Mouse (Mus musculus): ENCODE measurements around the gene Ptprg. TPM values are rescaled to one million over a fixed set of nuclear protein-coding genes. Genes with fewer than 3 reads are reported as not detected.

Ptprg gene
- polyA plus RNA-seq, 1 experiment from 2014 or later, result 27.1 TPM

DNA sequence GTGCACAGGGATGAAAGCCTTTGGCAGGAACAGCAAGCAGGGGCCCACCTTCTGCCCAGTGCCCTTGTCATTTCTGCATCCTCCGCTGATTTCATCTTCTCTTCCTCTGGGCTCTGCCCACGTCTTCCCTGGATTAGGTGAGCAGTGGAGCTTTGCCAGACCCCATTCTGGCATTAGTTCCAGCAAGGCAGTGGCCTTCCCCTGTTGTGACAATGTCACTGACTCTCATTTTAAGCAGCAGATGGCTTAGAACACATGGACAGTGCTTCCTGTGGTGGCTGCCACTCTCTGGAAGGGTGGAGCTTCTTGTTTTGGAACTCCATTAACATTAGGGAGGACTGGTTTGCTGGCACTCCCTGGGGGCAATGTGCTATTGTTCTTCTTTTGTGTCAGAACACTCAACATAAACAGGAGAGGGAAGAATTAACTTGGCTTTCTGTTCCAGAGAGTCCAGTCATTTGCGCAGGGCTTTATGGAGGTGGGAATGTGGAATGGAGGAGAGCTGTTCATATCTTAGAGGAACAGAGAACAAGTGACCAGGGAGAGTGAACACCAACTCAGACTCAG, 119.7 kb downstream of the Ptprg start:
- Histone ChIP-seq H3K36me3 (ENCODE audit: control insufficient read depth, insufficient read depth, low read length) (no peaks in the 10 kb centered on the region), H3K4me3 (ENCODE audit: low read depth, low read length) (no peak overlapping the region), H3K4me2 (ENCODE audit: low read length) (no peak overlapping the region), H3K27ac (ENCODE audit: low read depth, low read length) (no peak overlapping the region), H3K4me1 (ENCODE audit: control insufficient read depth, insufficient read depth, low read length) (peaks cover 10% of the 10 kb centered on the region), H3K27me3 (replicated peaks; ENCODE audit: control insufficient read depth, insufficient read depth, low read length) (no peaks in the 10 kb centered on the region), H3K9ac (ENCODE audit: low read length) (no peak overlapping the region), H3K9me3 (replicated peaks; ENCODE audit: control insufficient read depth, low read length) (no peaks in the 10 kb centered on the region)
- 0 out of 2 replicates have a peak, but pooled peaks have one; percentile 24 for ATAC-seq
- no peak for DNase-seq (ENCODE audit: low spot score)
- WGBS, result 51% methylated on average over 3 of the region's 3 CpGs

DNA sequence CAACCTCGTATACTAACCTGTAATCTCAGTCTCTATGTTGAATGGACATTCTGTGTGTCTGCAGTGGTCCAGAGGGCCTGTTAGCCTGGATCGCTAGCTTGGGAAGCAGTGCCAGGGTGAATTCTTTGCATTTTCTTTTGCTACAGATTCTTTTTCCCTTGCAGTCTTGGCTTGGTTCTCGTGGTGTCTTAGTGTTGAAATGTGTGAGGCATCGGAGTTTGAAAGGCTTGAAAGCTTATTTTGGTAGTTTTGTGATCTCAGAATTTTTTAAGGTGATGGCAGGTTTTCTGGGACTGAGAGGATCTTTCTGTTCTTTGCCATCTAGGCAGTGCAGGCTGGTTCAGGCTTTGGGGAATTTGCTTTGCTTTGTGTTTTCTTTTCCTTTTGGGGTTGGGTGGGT, 124.9 kb downstream of the Ptprg start:
- H3K27me3 ChIP-seq (replicated peaks; ENCODE audit: control insufficient read depth, insufficient read depth, low read length), result no peaks in the 10 kb centered on the region
- H3K27ac ChIP-seq (ENCODE audit: low read depth, low read length), result no peak overlapping the region
- H3K4me2 ChIP-seq (ENCODE audit: low read length), result no peak overlapping the region
- no peak overlapping the region for H3K9ac ChIP-seq (ENCODE audit: low read length)
- no peaks in the 10 kb centered on the region for H3K9me3 ChIP-seq (replicated peaks; ENCODE audit: control insufficient read depth, low read length)
- peaks cover 7% of the 10 kb centered on the region for H3K4me1 ChIP-seq (ENCODE audit: control insufficient read depth, insufficient read depth, low read length)
- no peak for DNase-seq (ENCODE audit: low spot score)
- WGBS, result 79% methylated on average over 4 of the region's 4 CpGs
- no peaks in the 10 kb centered on the region for H3K36me3 ChIP-seq (ENCODE audit: control insufficient read depth, insufficient read depth, low read length)
- no peak for ATAC-seq
- H3K4me3 ChIP-seq (ENCODE audit: low read depth, low read length), result no peak overlapping the region

DNA sequence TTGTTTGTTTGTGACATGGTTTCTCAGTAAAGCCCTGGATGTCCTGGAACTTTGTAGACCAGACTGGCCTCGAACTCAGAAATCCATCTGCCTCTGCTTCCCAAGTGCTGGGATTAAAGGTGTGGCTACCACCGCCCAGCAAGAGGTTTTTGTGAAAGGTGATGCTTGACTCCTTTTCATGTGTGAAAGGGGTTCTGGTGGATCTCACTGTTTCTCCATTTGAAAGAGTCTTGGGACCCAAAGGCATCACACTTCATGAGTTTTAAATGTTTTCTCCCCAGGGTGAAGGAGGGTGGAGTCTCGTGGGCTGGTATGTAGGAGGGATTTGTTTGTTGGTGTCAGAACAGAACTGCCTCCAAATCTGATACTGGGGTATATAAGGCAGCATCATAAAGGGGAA, 126.4 kb downstream of the Ptprg start:
- H3K36me3 ChIP-seq (ENCODE audit: control insufficient read depth, insufficient read depth, low read length), result no peaks in the 10 kb centered on the region
- no peak overlapping the region for H3K9ac ChIP-seq (ENCODE audit: low read length)
- ATAC-seq (no peak), DNase-seq (ENCODE audit: low spot score) (no peak)
- H3K27me3 ChIP-seq (replicated peaks; ENCODE audit: control insufficient read depth, insufficient read depth, low read length), result no peaks in the 10 kb centered on the region
- H3K27ac ChIP-seq (ENCODE audit: low read depth, low read length), result no peak overlapping the region
- H3K4me3 ChIP-seq (ENCODE audit: low read depth, low read length), result no peak overlapping the region
- peaks cover 18% of the 10 kb centered on the region for H3K4me1 ChIP-seq (ENCODE audit: control insufficient read depth, insufficient read depth, low read length)
- H3K4me2 ChIP-seq (ENCODE audit: low read length), result no peak overlapping the region
- 73% methylated on average over 3 of the region's 3 CpGs for WGBS
- no peaks in the 10 kb centered on the region for H3K9me3 ChIP-seq (replicated peaks; ENCODE audit: control insufficient read depth, low read length)

DNA sequence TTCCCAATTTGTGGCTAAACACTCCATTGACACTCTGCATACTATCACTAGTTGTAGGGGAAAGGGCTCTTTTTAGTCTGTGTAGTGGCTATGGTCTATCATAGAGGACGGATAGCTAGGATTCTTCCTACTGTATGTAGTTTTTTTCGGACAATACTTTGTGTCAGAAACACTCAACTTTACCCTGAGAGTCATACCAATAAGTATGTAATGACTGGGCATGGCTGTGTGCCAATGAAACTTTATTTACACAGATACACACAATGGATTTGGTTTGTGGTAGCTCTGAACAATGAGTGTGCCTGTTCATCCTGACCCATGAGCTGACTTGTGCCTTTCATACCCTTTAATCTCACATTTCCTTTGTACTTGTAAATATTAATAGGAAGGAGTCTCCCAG, 127.3 kb downstream of the Ptprg start:
- Histone ChIP-seq H3K27ac (ENCODE audit: low read depth, low read length) (no peak overlapping the region), H3K4me1 (ENCODE audit: control insufficient read depth, insufficient read depth, low read length) (peaks cover 18% of the 10 kb centered on the region), H3K36me3 (ENCODE audit: control insufficient read depth, insufficient read depth, low read length) (no peaks in the 10 kb centered on the region), H3K9me3 (replicated peaks; ENCODE audit: control insufficient read depth, low read length) (no peaks in the 10 kb centered on the region), H3K27me3 (replicated peaks; ENCODE audit: control insufficient read depth, insufficient read depth, low read length) (no peaks in the 10 kb centered on the region), H3K9ac (ENCODE audit: low read length) (no peak overlapping the region), H3K4me3 (ENCODE audit: low read depth, low read length) (no peak overlapping the region), H3K4me2 (ENCODE audit: low read length) (no peak overlapping the region)
- 83% methylated on average over 2 of the region's 2 CpGs for WGBS
- no peak for DNase-seq (ENCODE audit: low spot score)
- ATAC-seq, result no peak

DNA sequence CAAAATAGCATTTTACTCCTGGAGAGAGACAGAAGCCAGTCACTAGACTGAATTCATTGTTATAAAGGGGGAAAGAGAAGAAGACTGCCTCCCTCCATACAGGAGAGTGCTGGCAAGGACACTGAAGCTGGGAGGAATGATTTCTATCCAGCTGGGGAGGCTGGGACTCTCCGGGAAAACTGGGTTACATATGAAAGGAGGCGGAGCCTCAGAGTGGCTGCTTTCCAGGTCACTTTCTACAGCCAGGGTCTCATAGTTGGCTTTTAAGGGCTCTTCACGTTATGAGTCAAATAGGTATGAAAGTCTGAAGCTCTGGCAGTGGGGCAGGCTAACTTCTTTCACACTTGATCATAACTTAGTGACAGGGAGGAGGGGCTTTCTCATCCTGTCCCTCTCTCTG, 129.1 kb downstream of the Ptprg start:
- DNase-seq (ENCODE audit: low spot score) (peak; percentile 27), ATAC-seq (no peak)
- no peak overlapping the region for H3K4me2 ChIP-seq (ENCODE audit: low read length)
- H3K9ac ChIP-seq (ENCODE audit: low read length), result no peak overlapping the region
- 28% methylated on average over 3 of the region's 3 CpGs for WGBS
- H3K36me3 ChIP-seq (ENCODE audit: control insufficient read depth, insufficient read depth, low read length), result no peaks in the 10 kb centered on the region
- no peak overlapping the region for H3K27ac ChIP-seq (ENCODE audit: low read depth, low read length)
- peaks cover 18% of the 10 kb centered on the region for H3K4me1 ChIP-seq (ENCODE audit: control insufficient read depth, insufficient read depth, low read length)
- H3K9me3 ChIP-seq (replicated peaks; ENCODE audit: control insufficient read depth, low read length), result no peaks in the 10 kb centered on the region
- no peak overlapping the region for H3K4me3 ChIP-seq (ENCODE audit: low read depth, low read length)
- H3K27me3 ChIP-seq (replicated peaks; ENCODE audit: control insufficient read depth, insufficient read depth, low read length), result no peaks in the 10 kb centered on the region

DNA sequence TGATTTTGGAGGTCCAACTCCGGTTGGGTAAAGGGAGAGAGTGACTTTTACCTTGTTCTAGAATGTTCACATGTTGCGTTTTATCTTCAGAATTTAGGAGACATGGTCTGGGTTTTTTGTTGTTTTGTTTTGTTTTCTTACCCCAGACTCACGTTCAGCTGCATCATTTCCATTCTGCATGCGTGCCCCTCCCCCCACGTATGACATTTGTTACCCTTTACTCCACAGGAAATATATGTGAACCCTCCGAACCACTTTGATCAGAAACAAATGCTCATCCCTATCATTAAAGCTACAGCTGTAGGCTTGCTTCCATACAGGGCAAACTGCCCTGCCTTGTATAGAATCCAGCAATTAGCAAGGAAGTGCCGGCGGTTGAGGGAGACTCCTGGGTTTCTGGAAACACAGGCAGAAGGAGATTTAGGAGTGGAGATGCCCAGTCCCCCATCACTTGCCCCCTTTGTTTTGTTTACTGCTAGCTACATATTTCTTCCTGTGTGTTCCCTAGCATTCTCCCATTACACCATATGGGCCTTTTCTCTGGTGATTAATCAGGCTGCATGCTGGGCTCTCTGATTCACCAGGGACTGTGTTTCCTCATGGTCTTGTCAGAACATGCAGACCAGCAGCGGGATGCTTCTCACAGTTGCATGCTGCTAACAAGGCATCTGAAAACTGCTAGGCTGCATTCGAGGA, 130.2 kb downstream of the Ptprg start:
- ATAC-seq (peak; percentile 77), DNase-seq (ENCODE audit: low spot score) (peak; percentile 75)
- Histone ChIP-seq H3K4me2 (ENCODE audit: low read length) (peak overlapping the region; percentile 12; the same call in 1 of the 2 replicates), H3K27ac (ENCODE audit: low read depth, low read length) (peak overlapping the region; percentile 34; the same call in 1 of the 2 replicates), H3K27me3 (replicated peaks; ENCODE audit: control insufficient read depth, insufficient read depth, low read length) (no peaks in the 10 kb centered on the region), H3K36me3 (ENCODE audit: control insufficient read depth, insufficient read depth, low read length) (no peaks in the 10 kb centered on the region), H3K9me3 (replicated peaks; ENCODE audit: control insufficient read depth, low read length) (no peaks in the 10 kb centered on the region), H3K9ac (ENCODE audit: low read length) (no peak overlapping the region; the same call in 1 of the 2 replicates), H3K4me3 (ENCODE audit: low read depth, low read length) (no peak overlapping the region), H3K4me1 (ENCODE audit: control insufficient read depth, insufficient read depth, low read length) (peaks cover 18% of the 10 kb centered on the region)
- WGBS, result 27% methylated on average over 10 of the region's 10 CpGs

DNA sequence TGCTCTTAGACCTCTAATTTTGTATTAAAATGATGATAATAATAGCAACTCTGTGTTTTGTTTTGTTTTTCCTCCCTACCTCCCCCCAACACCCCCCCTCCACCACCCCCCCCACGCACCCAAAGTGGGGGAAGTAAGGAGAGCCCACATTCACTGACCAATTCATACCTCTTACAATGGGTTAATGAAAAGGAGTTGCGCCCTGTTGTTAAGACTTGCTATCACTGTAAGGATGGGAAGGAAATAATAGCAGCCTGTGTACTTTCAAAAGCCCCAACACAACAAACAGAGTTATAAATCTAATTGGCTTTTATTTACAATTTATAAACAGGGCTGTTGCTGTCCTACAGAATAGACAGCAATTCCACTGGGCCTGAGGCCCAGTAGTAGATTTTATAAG, 130.8 kb downstream of the Ptprg start:
- H3K27me3 ChIP-seq (replicated peaks; ENCODE audit: control insufficient read depth, insufficient read depth, low read length), result no peaks in the 10 kb centered on the region
- no peaks in the 10 kb centered on the region for H3K36me3 ChIP-seq (ENCODE audit: control insufficient read depth, insufficient read depth, low read length)
- H3K9ac ChIP-seq (ENCODE audit: low read length), result no peak overlapping the region; the same call in 1 of the 2 replicates
- peak overlapping the region; percentile 34; the same call in 1 of the 2 replicates for H3K27ac ChIP-seq (ENCODE audit: low read depth, low read length)
- no peaks in the 10 kb centered on the region for H3K9me3 ChIP-seq (replicated peaks; ENCODE audit: control insufficient read depth, low read length)
- H3K4me3 ChIP-seq (ENCODE audit: low read depth, low read length), result no peak overlapping the region
- no peak overlapping the region for H3K4me2 ChIP-seq (ENCODE audit: low read length)
- H3K4me1 ChIP-seq (ENCODE audit: control insufficient read depth, insufficient read depth, low read length), result peaks cover 18% of the 10 kb centered on the region
- no peak for DNase-seq (ENCODE audit: low spot score)
- ATAC-seq, result no peak; the same call in 1 of the 2 replicates
- WGBS, result 23% methylated on average over 2 of the region's 2 CpGs

DNA sequence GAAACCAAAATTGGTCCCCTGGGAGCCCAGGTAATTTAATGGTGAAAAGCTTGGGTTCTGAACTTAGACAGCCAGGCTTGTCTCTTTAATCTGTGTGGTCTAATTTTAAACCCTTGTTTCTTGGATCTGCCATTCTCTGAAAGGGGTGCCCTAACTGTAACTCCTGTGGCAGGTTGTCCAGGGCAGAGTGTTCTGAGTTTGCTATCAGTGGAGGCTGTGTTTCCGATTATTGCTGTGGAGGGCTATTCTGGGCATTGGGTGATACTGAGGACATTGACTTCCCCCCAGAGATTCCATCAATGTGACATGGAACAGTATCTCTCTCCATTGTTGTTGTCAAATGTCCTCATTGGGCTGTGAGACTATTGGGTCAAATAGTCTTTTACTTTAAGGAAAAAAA, 134.2 kb downstream of the Ptprg start:
- Histone ChIP-seq H3K9ac (ENCODE audit: low read length) (no peak overlapping the region), H3K36me3 (ENCODE audit: control insufficient read depth, insufficient read depth, low read length) (no peaks in the 10 kb centered on the region), H3K9me3 (replicated peaks; ENCODE audit: control insufficient read depth, low read length) (no peaks in the 10 kb centered on the region), H3K27me3 (replicated peaks; ENCODE audit: control insufficient read depth, insufficient read depth, low read length) (no peaks in the 10 kb centered on the region), H3K4me3 (ENCODE audit: low read depth, low read length) (no peak overlapping the region), H3K4me1 (ENCODE audit: control insufficient read depth, insufficient read depth, low read length) (peaks cover 21% of the 10 kb centered on the region), H3K27ac (ENCODE audit: low read depth, low read length) (no peak overlapping the region), H3K4me2 (ENCODE audit: low read length) (no peak overlapping the region)
- DNase-seq (ENCODE audit: low spot score), result no peak
- 94% methylated on average over 1 of the region's 1 CpGs for WGBS
- no peak for ATAC-seq

DNA sequence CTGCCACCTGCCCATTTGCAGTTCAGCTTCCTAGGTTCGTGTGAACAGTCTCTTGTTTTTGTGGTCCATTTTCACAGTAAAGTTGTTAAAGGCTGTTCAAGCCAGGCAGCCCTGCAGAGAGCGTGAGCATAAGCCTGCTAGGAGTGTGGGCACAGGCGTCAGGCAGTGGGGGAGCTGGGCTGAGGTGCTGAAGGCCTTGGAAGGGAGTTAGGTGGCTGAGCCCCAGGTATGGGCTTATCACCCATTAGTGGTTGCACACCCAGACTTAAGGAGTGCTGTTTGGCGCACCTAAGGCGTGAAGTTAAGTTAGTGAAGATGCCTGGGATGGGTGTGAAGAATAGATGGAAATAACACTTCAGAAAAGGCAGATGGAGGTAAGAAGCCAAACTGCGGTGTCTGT, 134.8 kb downstream of the Ptprg start:
- Histone ChIP-seq H3K4me3 (ENCODE audit: low read depth, low read length) (no peak overlapping the region), H3K9ac (ENCODE audit: low read length) (no peak overlapping the region), H3K9me3 (replicated peaks; ENCODE audit: control insufficient read depth, low read length) (no peaks in the 10 kb centered on the region), H3K4me2 (ENCODE audit: low read length) (no peak overlapping the region), H3K27ac (ENCODE audit: low read depth, low read length) (no peak overlapping the region), H3K36me3 (ENCODE audit: control insufficient read depth, insufficient read depth, low read length) (no peaks in the 10 kb centered on the region), H3K27me3 (replicated peaks; ENCODE audit: control insufficient read depth, insufficient read depth, low read length) (no peaks in the 10 kb centered on the region), H3K4me1 (ENCODE audit: control insufficient read depth, insufficient read depth, low read length) (peaks cover 19% of the 10 kb centered on the region)
- no peak for DNase-seq (ENCODE audit: low spot score)
- ATAC-seq, result no peak
- 79% methylated on average over 6 of the region's 6 CpGs for WGBS

Measured in forebrain, embryonic 14.5 days (tissue).